Mouse (Mus musculus) ovary, adult 18-20 months (tissue): ENCODE measurements around the gene Knstrn.

Experiments
- DNase-seq: peaks from one replicate; pipeline ENCODE4 v3.0.0; 2022; ENCODE audit warnings: low spot score, mixed read lengths

Gene Knstrn

GRCm38 (mm10) chr2:118899981-118900825 lies 86.4 kb downstream of the Knstrn start, which contains the start of gene Bahd1:
TSS of gene Bahd1 (plus strand) at chr2:118900377.
- peak; percentile 54 for DNase-seq

DNA sequence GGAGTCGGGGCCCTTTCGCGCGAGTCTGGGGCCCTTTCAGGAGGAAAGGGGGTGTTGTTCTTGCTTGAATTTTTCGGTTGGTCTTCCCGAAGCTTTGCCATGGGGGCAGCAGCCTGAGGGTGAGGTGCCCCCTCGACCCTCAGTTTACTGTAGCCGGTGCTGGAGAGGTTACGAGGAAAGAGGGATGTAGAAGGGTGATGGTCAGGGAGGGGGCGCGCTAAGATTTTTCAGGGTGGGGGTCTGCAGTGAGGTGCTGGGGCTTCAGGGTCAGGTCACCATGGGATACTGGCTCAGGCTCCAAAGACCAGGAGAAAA lies 87.0 kb downstream of the Knstrn start:
- no peak for DNase-seq

DNA sequence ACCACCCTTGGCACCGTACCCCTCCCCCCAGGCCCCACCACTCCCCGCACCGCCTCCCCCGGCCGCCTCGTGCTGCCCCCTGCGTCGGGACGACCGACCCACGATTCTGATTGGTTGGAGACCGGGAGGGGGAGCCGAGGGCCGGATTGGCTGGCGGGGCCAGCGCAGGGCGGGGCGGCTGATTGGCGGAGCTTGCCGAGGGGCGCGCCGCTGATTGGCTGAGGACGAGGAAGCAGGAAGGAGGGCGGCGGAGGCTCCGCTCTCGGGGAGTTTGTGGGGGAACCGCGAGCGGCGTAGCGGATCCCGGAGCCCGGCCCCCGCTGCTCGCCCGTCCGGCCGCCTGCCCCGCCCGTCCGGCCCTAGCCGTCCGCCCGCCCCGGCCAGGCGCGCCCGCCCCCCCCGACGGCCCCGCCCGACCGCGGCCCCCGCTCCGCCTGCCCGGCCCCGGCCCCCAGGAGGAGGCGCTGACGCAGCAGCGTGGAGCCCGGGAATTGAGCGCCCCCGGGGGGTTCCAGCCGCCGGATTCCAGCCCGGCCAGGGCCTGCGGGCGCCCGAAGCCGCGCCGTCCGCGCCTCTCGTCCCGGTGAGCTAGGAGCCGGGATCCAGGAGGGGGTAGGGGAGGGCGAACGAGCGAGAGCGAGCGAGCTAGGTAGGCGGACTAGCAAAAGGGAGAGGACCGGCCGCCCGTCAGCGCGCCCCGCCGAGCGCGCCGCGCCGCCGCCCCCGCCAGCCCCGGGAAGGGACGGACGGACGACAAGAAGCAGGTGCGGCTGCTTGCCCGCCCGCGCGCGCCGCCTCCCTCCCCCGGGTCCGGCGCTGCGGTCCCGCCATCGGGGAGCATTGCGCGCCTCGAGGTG lies 87.6 kb downstream of the Knstrn start:
- peak; percentile 98 for DNase-seq

- peak; percentile 42 for DNase-seq
These were observed 88.5 kb downstream of the Knstrn start for GRCm38 (mm10) chr2:118902051-118903025.

- DNase-seq = no peak
These were observed 89.5 kb downstream of the Knstrn start for GRCm38 (mm10) chr2:118903333-118903741.
